Mouse (Mus musculus): ENCODE measurements at regions not wholly inside any gene's neighbourhood (a gene's known extent, or its start where the extent isn't known, plus 50 kb on each side); places are given as distances from the start of the nearest gene placed in this dataset.

GRCm38 (mm10) chr8:10865941-10866513 is 142.2 kb downstream of the Irs2 start:
- no peaks in the 10 kb centered on the region for H3K36me3 ChIP-seq (ENCODE audit: control insufficient read depth)
- no peaks in the 10 kb centered on the region for H3K9me3 ChIP-seq (ENCODE audit: control insufficient read depth, low read length)
- no peak overlapping the region for H3K4me3 ChIP-seq (replicated peaks)
- TF ChIP-seq GATA1 (IDR thresholded peaks at IDR 0.05; ENCODE audit: low read length) (no peak), TAL1 (IDR thresholded peaks at IDR 0.05; ENCODE audit: low read length) (no peak)
- H3K27me3 ChIP-seq (ENCODE audit: control insufficient read depth), result peaks cover 7% of the 10 kb centered on the region
- H3K4me1 ChIP-seq (ENCODE audit: control insufficient read depth), result no peaks in the 10 kb centered on the region; the same call in 1 of the 2 replicates

GRCm38 (mm10) chr8:10865415-10865821 is 142.8 kb downstream of the Irs2 start:
- H3K9me3 ChIP-seq (ENCODE audit: control insufficient read depth, low read length), result no peaks in the 10 kb centered on the region
- H3K4me1 ChIP-seq (ENCODE audit: control insufficient read depth), result no peaks in the 10 kb centered on the region; the same call in 1 of the 2 replicates
- H3K36me3 ChIP-seq (ENCODE audit: control insufficient read depth), result no peaks in the 10 kb centered on the region
- peaks cover 7% of the 10 kb centered on the region for H3K27me3 ChIP-seq (ENCODE audit: control insufficient read depth)
- no peak overlapping the region for H3K4me3 ChIP-seq (replicated peaks)
- no peak for TF ChIP-seq GATA1 (IDR thresholded peaks at IDR 0.05; ENCODE audit: low read length)
- TF ChIP-seq TAL1 (IDR thresholded peaks at IDR 0.05; ENCODE audit: low read length), result no peak

- no peaks in the 10 kb centered on the region for H3K36me3 ChIP-seq (ENCODE audit: control insufficient read depth)
- H3K27me3 ChIP-seq (ENCODE audit: control insufficient read depth), result peaks cover 2% of the 10 kb centered on the region; the same call in 1 of the 2 replicates
- no peaks in the 10 kb centered on the region for H3K9me3 ChIP-seq (ENCODE audit: control insufficient read depth, low read length)
- TF ChIP-seq TAL1 (IDR thresholded peaks at IDR 0.05; ENCODE audit: low read length) (no peak), GATA1 (IDR thresholded peaks at IDR 0.05; ENCODE audit: low read length) (no peak)
- no peaks in the 10 kb centered on the region for H3K4me1 ChIP-seq (ENCODE audit: control insufficient read depth)
- no peak overlapping the region for H3K4me3 ChIP-seq (replicated peaks)
These were observed 145.8 kb downstream of the Irs2 start for GRCm38 (mm10) chr8:10862442-10862841.

- no peak overlapping the region for H3K4me3 ChIP-seq (replicated peaks)
- no peaks in the 10 kb centered on the region for H3K27me3 ChIP-seq (ENCODE audit: control insufficient read depth)
- no peak for TF ChIP-seq TAL1 (IDR thresholded peaks at IDR 0.05; ENCODE audit: low read length)
- no peak for TF ChIP-seq GATA1 (IDR thresholded peaks at IDR 0.05; ENCODE audit: low read length)
- no peaks in the 10 kb centered on the region for H3K36me3 ChIP-seq (ENCODE audit: control insufficient read depth)
- no peaks in the 10 kb centered on the region for H3K9me3 ChIP-seq (ENCODE audit: control insufficient read depth, low read length)
- H3K4me1 ChIP-seq (ENCODE audit: control insufficient read depth), result no peaks in the 10 kb centered on the region
These were observed 147.4 kb downstream of the Irs2 start for GRCm38 (mm10) chr8:10860810-10861209.

GRCm38 (mm10) chr8:10857874-10858273 is 150.4 kb downstream of the Irs2 start:
- Histone ChIP-seq H3K9me3 (ENCODE audit: control insufficient read depth, low read length) (no peaks in the 10 kb centered on the region), H3K27me3 (ENCODE audit: control insufficient read depth) (no peaks in the 10 kb centered on the region), H3K4me3 (replicated peaks) (no peak overlapping the region), H3K36me3 (ENCODE audit: control insufficient read depth) (no peaks in the 10 kb centered on the region), H3K4me1 (ENCODE audit: control insufficient read depth) (no peaks in the 10 kb centered on the region)
- no peak for TF ChIP-seq GATA1 (IDR thresholded peaks at IDR 0.05; ENCODE audit: low read length)
- TF ChIP-seq TAL1 (IDR thresholded peaks at IDR 0.05; ENCODE audit: low read length), result no peak

- Histone ChIP-seq H3K36me3 (ENCODE audit: control insufficient read depth) (no peaks in the 10 kb centered on the region), H3K27me3 (ENCODE audit: control insufficient read depth) (no peaks in the 10 kb centered on the region), H3K4me1 (ENCODE audit: control insufficient read depth) (no peaks in the 10 kb centered on the region), H3K4me3 (replicated peaks) (no peak overlapping the region), H3K9me3 (ENCODE audit: control insufficient read depth, low read length) (no peaks in the 10 kb centered on the region)
- TF ChIP-seq GATA1 (IDR thresholded peaks at IDR 0.05; ENCODE audit: low read length) (no peak), TAL1 (IDR thresholded peaks at IDR 0.05; ENCODE audit: low read length) (no peak)
These were observed 151.1 kb downstream of the Irs2 start for GRCm38 (mm10) chr8:10856996-10857720.

- Histone ChIP-seq H3K9me3 (ENCODE audit: control insufficient read depth, low read length) (no peaks in the 10 kb centered on the region), H3K36me3 (ENCODE audit: control insufficient read depth) (no peaks in the 10 kb centered on the region), H3K4me1 (ENCODE audit: control insufficient read depth) (no peaks in the 10 kb centered on the region), H3K27me3 (ENCODE audit: control insufficient read depth) (no peaks in the 10 kb centered on the region), H3K4me3 (replicated peaks) (no peak overlapping the region)
- TF ChIP-seq GATA1 (IDR thresholded peaks at IDR 0.05; ENCODE audit: low read length) (no peak), TAL1 (IDR thresholded peaks at IDR 0.05; ENCODE audit: low read length) (no peak)
These were observed 152.6 kb downstream of the Irs2 start for GRCm38 (mm10) chr8:10855696-10856095.

GRCm38 (mm10) chr8:10855131-10855530 is 153.1 kb downstream of the Irs2 start:
- Histone ChIP-seq H3K27me3 (ENCODE audit: control insufficient read depth) (no peaks in the 10 kb centered on the region), H3K9me3 (ENCODE audit: control insufficient read depth, low read length) (no peaks in the 10 kb centered on the region), H3K4me3 (replicated peaks) (no peak overlapping the region), H3K36me3 (ENCODE audit: control insufficient read depth) (no peaks in the 10 kb centered on the region), H3K4me1 (ENCODE audit: control insufficient read depth) (no peaks in the 10 kb centered on the region)
- no peak for TF ChIP-seq TAL1 (IDR thresholded peaks at IDR 0.05; ENCODE audit: low read length)
- TF ChIP-seq GATA1 (IDR thresholded peaks at IDR 0.05; ENCODE audit: low read length), result no peak

GRCm38 (mm10) chr8:10854600-10854999 is 153.7 kb downstream of the Irs2 start:
- Histone ChIP-seq H3K27me3 (ENCODE audit: control insufficient read depth) (no peaks in the 10 kb centered on the region), H3K36me3 (ENCODE audit: control insufficient read depth) (no peaks in the 10 kb centered on the region), H3K4me1 (ENCODE audit: control insufficient read depth) (no peaks in the 10 kb centered on the region)

More at GRCm38 (mm10) chr8:10854600-10854999, 153.7 kb downstream of the Irs2 start:
- no peak overlapping the region for H3K4me3 ChIP-seq (replicated peaks)
- H3K9me3 ChIP-seq (ENCODE audit: control insufficient read depth, low read length), result no peaks in the 10 kb centered on the region
- TF ChIP-seq TAL1 (IDR thresholded peaks at IDR 0.05; ENCODE audit: low read length), result no peak
- TF ChIP-seq GATA1 (IDR thresholded peaks at IDR 0.05; ENCODE audit: low read length), result no peak
